Mouse (Mus musculus) limb, embryonic 12.5 days (tissue): Measurements from ENCODE around the gene Napsa. TPM values are rescaled to one million over a fixed set of nuclear protein-coding genes. Genes with fewer than 3 reads are reported as not detected.

Source experiments
- ATAC-seq: fragments of 200-750 bp; cut with Nextera tagmentation; 2 replicates; pipeline ENCODE4 v1.8.0; 2017; ENCODE audit warnings: low read depth, moderate TSS enrichment; ENCODE audit not compliant: insufficient number of reproducible peaks, insufficient read depth, low FRiP score, low TSS enrichment
- H3K27ac ChIP-seq: fragments of 300-500 bp; sonication (generic); 2 replicates; pipeline ENCODE4 v1.5.1; 2016; ENCODE audit warnings: mild to moderate bottlenecking, moderate library complexity
- H3K27me3 ChIP-seq: fragments of 300-500 bp; sonication (generic); 2 replicates; pipeline ENCODE4 v1.6.1; 2016; ENCODE audit warnings: mild to moderate bottlenecking, moderate library complexity
- H3K36me3 ChIP-seq: fragments of 300-500 bp; sonication (generic); 2 replicates; pipeline ENCODE4 v1.6.1; 2016; ENCODE audit warnings: mild to moderate bottlenecking, moderate library complexity
- H3K4me1 ChIP-seq: fragments of 300-500 bp; sonication (generic); replicated peaks from 2 replicates; pipeline ENCODE4 v1.6.1; 2016
- H3K4me2 ChIP-seq: fragments of 300-500 bp; sonication (generic); 2 replicates; pipeline ENCODE4 v1.6.1; 2016; ENCODE audit warnings: mild to moderate bottlenecking, moderate library complexity
- H3K4me3 ChIP-seq: fragments of 300-500 bp; sonication (generic); replicated peaks from 2 replicates; pipeline ENCODE4 v1.5.1; 2016; ENCODE audit warnings: mild to moderate bottlenecking
- H3K9ac ChIP-seq: fragments of 300-500 bp; sonication (generic); replicated peaks from 2 replicates; pipeline ENCODE4 v1.6.1; 2016; ENCODE audit warnings: mild to moderate bottlenecking, moderate library complexity
- H3K9me3 ChIP-seq: fragments of 300-500 bp; sonication (generic); 2 replicates; pipeline ENCODE4 v1.6.1; 2016; ENCODE audit warnings: mild to moderate bottlenecking, moderate library complexity
- WGBS: fragments of 180-500 bp; shearing (Covaris S2); methylation state at CpG from one replicate; pipeline ENCODE4 v1.1.7; 2016; 5-methylcytosine and 5-hydroxymethylcytosine counted together
- polyA plus RNA-seq: library from polyadenylated mRNA; unstranded; fragments of >200 nt; fragmentation: Nextera tagmentation; extraction: Ambion mirVana; gene quantifications from 2 replicates; pipeline ENCODE4 v1.2.1, GENCODE M21; 2016

Napsa gene
- 0.83 and 1.4 TPM in 2 replicates for polyA plus RNA-seq

DNA sequence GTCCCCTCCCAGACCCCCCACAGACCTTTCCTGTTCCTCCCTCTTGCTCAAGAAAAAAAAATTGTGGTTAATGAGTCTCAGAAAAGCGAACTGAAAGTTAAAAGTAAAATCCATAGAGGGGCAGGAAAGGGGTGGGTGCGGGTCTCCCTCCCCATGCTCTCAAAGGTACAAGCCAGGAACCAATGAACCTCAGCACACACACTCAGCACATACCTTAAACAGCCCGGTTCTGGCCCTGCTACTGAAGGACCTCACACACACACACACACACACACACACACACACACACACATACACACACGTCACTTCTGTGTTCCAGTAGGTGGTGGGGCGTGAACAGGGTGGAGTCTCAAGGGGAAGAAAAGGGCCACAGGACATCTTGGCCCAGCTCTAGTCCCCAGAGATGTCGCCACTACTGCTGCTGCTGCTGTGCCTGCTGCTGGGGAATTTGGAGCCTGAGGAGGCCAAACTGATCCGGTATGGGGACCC is at the start of gene Napsa:
Gene Napsa, plus strand, starts transcription at position 168 of the 489 bp plus-strand sequence.
- Histone ChIP-seq H3K9ac (no peak within 1 kb of the TSS), H3K4me2 (no peak within 1 kb of the TSS), H3K27ac (no peak within 1 kb of the TSS), H3K4me3 (no peak within 1 kb of the TSS), H3K27me3 (0 out of 2 replicates have a peak, but pooled peaks cover 15% of the 10 kb centered on the region), H3K36me3 (no peaks in the 10 kb centered on the region), H3K4me1 (no peaks in the 10 kb centered on the region), H3K9me3 (no peaks in the 10 kb centered on the region)
- no peak for ATAC-seq
- WGBS, result 45% methylated on average over 7 of the region's 7 CpGs

GRCm38 (mm10) chr7:44523056-44523455 is 49.1 kb upstream of the Napsa start:
- Histone ChIP-seq H3K4me3 (no peak overlapping the region), H3K36me3 (no peaks in the 10 kb centered on the region), H3K27ac (no peak overlapping the region), H3K9ac (no peak overlapping the region), H3K4me2 (no peak overlapping the region), H3K4me1 (peaks cover 10% of the 10 kb centered on the region), H3K9me3 (no peaks in the 10 kb centered on the region), H3K27me3 (peaks cover 85% of the 10 kb centered on the region)
- WGBS, result 60% methylated on average over 2 of the region's 2 CpGs
- ATAC-seq, result no peak

GRCm38 (mm10) chr7:44524502-44524901 is 47.7 kb upstream of the Napsa start, which contains the start of gene Mybpc2:
Mybpc2 (minus strand) TSS chr7:44524656.
- Histone ChIP-seq H3K27me3 (peaks cover 93% of the 10 kb centered on the region), H3K4me1 (peaks cover 10% of the 10 kb centered on the region), H3K36me3 (no peaks in the 10 kb centered on the region), H3K4me2 (peak within 1 kb of the TSS; percentile 26), H3K27ac (no peak within 1 kb of the TSS), H3K9ac (no peak within 1 kb of the TSS), H3K4me3 (no peak within 1 kb of the TSS), H3K9me3 (no peaks in the 10 kb centered on the region)
- no peak for ATAC-seq
- 22% methylated on average over 12 of the region's 12 CpGs for WGBS

- no peak for ATAC-seq
- Histone ChIP-seq H3K4me3 (no peak overlapping the region), H3K4me1 (peaks cover 10% of the 10 kb centered on the region), H3K36me3 (no peaks in the 10 kb centered on the region), H3K9me3 (no peaks in the 10 kb centered on the region), H3K27me3 (peaks cover 94% of the 10 kb centered on the region), H3K4me2 (peak overlapping the region; percentile 26), H3K27ac (no peak overlapping the region), H3K9ac (no peak overlapping the region)
- 14% methylated on average over 20 of the region's 22 CpGs for WGBS
These were observed 46.9 kb upstream of the Napsa start for GRCm38 (mm10) chr7:44525126-44525832.

DNA sequence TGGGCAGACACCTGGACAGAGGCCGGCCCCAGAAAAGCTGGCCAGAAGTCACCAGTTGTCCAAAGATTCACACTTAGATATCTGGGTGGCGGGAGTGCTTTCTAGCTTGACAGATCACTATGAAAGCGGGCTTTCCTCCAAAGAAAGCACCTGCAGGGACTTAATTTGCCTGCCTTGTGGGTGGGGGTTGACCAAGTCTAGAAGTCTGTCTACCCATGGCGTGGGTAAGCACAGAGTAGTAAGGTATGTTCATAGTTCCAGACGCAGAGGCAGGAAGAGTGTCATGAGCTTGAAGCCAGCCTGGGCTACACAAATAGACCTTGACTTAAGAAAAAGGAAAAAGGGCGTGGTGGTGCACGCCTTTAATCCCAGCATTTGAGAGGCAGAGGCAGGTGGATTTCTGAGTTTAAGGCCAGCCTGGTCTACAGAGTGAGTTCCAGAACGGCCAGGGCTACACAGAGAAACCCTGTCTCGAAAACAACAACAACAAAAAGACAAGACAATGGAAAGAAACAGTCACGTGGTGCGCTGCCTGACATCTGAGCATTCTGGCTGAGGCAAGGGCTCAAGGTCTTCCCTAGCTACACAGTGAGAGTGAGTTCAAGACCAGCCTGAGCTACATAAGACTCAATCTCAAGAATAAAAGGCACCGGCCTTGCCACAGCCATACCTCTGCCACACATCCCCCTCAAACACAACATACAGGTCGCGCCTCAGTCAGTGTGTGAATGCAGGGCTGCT is 45.6 kb upstream of the Napsa start:
- H3K4me2 ChIP-seq, result no peak overlapping the region
- no peak overlapping the region for H3K27ac ChIP-seq
- no peaks in the 10 kb centered on the region for H3K36me3 ChIP-seq
- H3K4me1 ChIP-seq, result peaks cover 7% of the 10 kb centered on the region
- H3K27me3 ChIP-seq, result peaks cover 86% of the 10 kb centered on the region
- H3K4me3 ChIP-seq, result no peak overlapping the region
- H3K9ac ChIP-seq, result no peak overlapping the region
- ATAC-seq, result no peak
- WGBS, result 85% methylated on average over 14 of the region's 14 CpGs
- no peaks in the 10 kb centered on the region for H3K9me3 ChIP-seq

GRCm38 (mm10) chr7:44527483-44528398 is 44.4 kb upstream of the Napsa start:
- Histone ChIP-seq H3K9me3 (no peaks in the 10 kb centered on the region), H3K9ac (peak overlapping the region; percentile 40; the same call in 1 of the 2 replicates), H3K4me2 (peak overlapping the region; percentile 73), H3K36me3 (peaks cover 8% of the 10 kb centered on the region), H3K27me3 (peaks cover 74% of the 10 kb centered on the region), H3K4me3 (peak overlapping the region; percentile 42), H3K27ac (no peak overlapping the region), H3K4me1 (peaks cover 6% of the 10 kb centered on the region)
- 7% methylated on average over 40 of the region's 40 CpGs for WGBS
- no peak; the same call in 1 of the 2 replicates for ATAC-seq

DNA sequence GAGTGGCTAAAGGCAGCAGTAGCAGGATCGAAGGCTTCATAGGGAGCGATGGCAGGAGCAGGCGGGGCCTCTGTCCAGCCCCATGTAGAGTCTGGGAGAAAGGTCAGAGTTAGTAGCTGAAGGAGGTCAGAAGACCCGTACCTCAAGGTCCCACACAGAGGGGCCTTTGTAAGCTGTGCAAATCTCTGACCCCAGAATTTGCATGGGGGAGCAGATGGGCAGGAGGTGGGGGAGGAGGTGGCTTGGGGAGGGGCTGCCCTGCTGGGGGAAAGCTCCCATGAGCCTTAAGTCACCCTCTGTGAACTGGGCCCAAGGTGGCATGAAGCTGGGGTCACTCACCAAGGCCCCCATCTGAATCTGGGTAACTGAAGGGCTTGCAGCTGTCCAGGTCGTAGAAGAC is 42.7 kb upstream of the Napsa start:
- no peak overlapping the region for H3K4me2 ChIP-seq
- no peaks in the 10 kb centered on the region for H3K9me3 ChIP-seq
- H3K4me3 ChIP-seq, result no peak overlapping the region
- H3K36me3 ChIP-seq, result peaks cover 26% of the 10 kb centered on the region
- no peak for ATAC-seq
- peaks cover 56% of the 10 kb centered on the region for H3K27me3 ChIP-seq
- H3K27ac ChIP-seq, result no peak overlapping the region
- H3K9ac ChIP-seq, result 0 out of 2 replicates have a peak overlapping the region, but pooled peaks have one; percentile 8
- 76% methylated on average over 5 of the region's 5 CpGs for WGBS
- H3K4me1 ChIP-seq, result peaks cover 6% of the 10 kb centered on the region

GRCm38 (mm10) chr7:44530507-44530906 is 41.7 kb upstream of the Napsa start:
- no peak overlapping the region for H3K27ac ChIP-seq
- 86% methylated on average over 3 of the region's 3 CpGs for WGBS
- no peak overlapping the region for H3K4me2 ChIP-seq
- ATAC-seq, result no peak
- H3K4me3 ChIP-seq, result no peak overlapping the region
- H3K27me3 ChIP-seq, result peaks cover 46% of the 10 kb centered on the region
- no peaks in the 10 kb centered on the region for H3K4me1 ChIP-seq
- H3K36me3 ChIP-seq, result peaks cover 36% of the 10 kb centered on the region
- H3K9me3 ChIP-seq, result no peaks in the 10 kb centered on the region
- H3K9ac ChIP-seq, result no peak overlapping the region

GRCm38 (mm10) chr7:44531207-44531606 is 41.0 kb upstream of the Napsa start:
- Histone ChIP-seq H3K27me3 (peaks cover 39% of the 10 kb centered on the region), H3K27ac (no peak overlapping the region), H3K36me3 (peaks cover 43% of the 10 kb centered on the region), H3K4me2 (no peak overlapping the region), H3K9me3 (no peaks in the 10 kb centered on the region), H3K4me3 (no peak overlapping the region), H3K4me1 (no peaks in the 10 kb centered on the region), H3K9ac (no peak overlapping the region; the same call in 1 of the 2 replicates)
- ATAC-seq, result no peak
- 42% methylated on average over 5 of the region's 5 CpGs for WGBS

GRCm38 (mm10) chr7:44531946-44532732 is 40.0 kb upstream of the Napsa start, which contains the start of gene Spib:
Spib (minus strand) TSS chr7:44532071.
- Histone ChIP-seq H3K9me3 (no peaks in the 10 kb centered on the region), H3K4me2 (no peak within 1 kb of the TSS), H3K9ac (no peak within 1 kb of the TSS; the same call in 1 of the 2 replicates), H3K36me3 (peaks cover 52% of the 10 kb centered on the region), H3K27me3 (peaks cover 30% of the 10 kb centered on the region), H3K4me1 (no peaks in the 10 kb centered on the region), H3K4me3 (no peak within 1 kb of the TSS), H3K27ac (no peak within 1 kb of the TSS)
- ATAC-seq, result no peak
- WGBS, result 85% methylated on average over 4 of the region's 4 CpGs
